Mouse (Mus musculus) left cerebral cortex, postnatal 25 days (tissue): ENCODE data around the gene Mgp. TPM values are rescaled to one million over a fixed set of nuclear protein-coding genes. Genes with fewer than 3 reads are reported as not detected.

Experiments used
- DNase-seq, 2 experiments: peaks; one replicate each; pipeline ENCODE4 v3.0.0; 2022; ENCODE audit warnings: low spot score in 2 of 2, mixed read lengths in 1 of 2
- intact Hi-C: fragments of 180-260 bp; cut with DNase I; formaldehyde crosslinking; loops from one replicate; pipeline ENCODE4 v1.15.1; 2025
- total RNA-seq, 2 experiments: library from RNA; stranded (reverse); gene quantifications; 2 replicates each; pipeline ENCODE4 v1.2.3; 2021

Mgp gene
- 10 to 100 TPM; 43.5 to 46.0 TPM for total RNA-seq

DNA sequence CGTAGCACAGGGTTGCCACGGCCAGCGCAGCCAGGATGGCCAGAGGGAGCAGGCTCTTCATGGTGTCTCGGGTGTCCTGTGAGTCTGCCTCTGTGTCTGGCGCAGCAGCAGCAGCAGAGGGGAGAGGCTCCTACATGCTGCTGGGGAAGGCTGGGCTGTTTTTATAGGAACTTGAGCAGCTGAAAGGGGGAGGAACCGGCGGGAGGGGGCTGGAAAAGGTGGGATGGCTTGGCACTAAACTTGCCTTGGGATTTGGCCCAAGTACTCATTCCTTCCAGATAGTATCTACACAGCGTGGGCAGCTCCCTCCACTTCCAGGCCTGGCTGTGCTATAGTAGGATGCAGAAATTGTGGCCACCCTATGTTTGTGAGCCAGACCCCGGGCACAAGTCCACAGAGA, at the start of gene Mgp:
Mgp (minus strand) TSS at position 154 of the 400 bp plus-strand sequence.
- intact Hi-C loops = loop anchor here (5.0 kb wide), 1 partner anchor 47 kb away; the partner anchor contains the start of genes Erp27 and Pde6h
- DNase-seq = peak in 1 of 2 experiments; percentile 90

GRCm38 (mm10) chr6:136925049-136925448, 49.4 kb upstream of the Mgp start:
- intact Hi-C loops = no loop called here
- no peak for DNase-seq

DNA sequence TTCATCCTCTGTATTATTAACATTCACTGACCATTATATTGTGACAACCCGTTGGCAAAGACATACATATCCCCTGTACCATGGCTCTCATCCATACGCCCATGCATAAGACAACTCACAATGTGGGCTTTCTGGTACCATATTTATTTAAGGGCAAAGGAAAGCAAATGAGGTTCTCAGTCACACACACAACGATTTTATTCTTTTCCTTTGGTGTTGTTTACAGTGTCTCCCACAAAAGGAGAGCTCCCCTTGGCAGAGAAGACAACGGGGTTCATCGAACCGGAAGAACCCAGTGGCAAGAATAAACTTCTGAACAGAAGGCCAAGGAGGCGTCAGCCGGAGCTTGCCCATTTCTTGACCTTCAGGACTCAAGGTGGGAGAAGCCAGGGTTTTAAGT, 47.9 kb upstream of the Mgp start, which contains the start of gene Pde6h:
Pde6h (plus strand) TSS at position 301 of the 400 bp plus-strand sequence.
- DNase-seq = no peak
- intact Hi-C loops = loop anchor here (5.0 kb wide), 2 partner anchors 44 to 46 kb away; partner anchors contain the start of gene Mgp

- no peak for DNase-seq
- intact Hi-C loops = loop anchor here (5.0 kb wide), 2 partner anchors 44 to 46 kb away; partner anchors contain the start of gene Mgp
These were observed 47.2 kb upstream of the Mgp start for GRCm38 (mm10) chr6:136922871-136923270.

DNA sequence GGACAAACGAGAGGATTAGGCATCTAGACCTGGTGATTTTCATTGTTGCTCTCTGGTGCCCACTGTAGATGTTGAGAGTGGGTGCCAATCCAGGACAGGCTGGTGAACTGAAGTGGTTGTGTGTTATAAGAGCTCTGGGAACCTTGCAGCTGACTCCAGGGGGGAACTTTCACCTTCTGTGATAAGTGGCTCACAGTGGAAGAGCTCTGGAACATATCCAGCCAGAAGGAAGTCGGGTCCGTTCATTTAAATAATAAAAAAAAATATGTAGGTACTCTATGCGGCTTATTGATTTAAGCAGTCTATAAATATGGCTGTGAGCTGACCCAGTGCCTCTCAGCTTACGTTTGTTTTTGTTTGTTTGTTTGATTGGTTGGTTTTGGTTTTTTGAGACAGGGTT, 46.5 kb upstream of the Mgp start, which contains the start of gene Erp27:
Erp27 (minus strand) TSS at position 101 of the 400 bp plus-strand sequence.
- intact Hi-C loops = loop anchor here (5.0 kb wide), 2 partner anchors 45 kb away; partner anchors contain the start of gene Mgp
- DNase-seq = no peak

- peak; percentile 24 to 56 for DNase-seq
- intact Hi-C loops = loop anchor here (5.0 kb wide), 2 partner anchors 44 to 46 kb away; partner anchors contain the start of gene Mgp
These were observed 46.0 kb upstream of the Mgp start for GRCm38 (mm10) chr6:136921601-136922000.

DNA sequence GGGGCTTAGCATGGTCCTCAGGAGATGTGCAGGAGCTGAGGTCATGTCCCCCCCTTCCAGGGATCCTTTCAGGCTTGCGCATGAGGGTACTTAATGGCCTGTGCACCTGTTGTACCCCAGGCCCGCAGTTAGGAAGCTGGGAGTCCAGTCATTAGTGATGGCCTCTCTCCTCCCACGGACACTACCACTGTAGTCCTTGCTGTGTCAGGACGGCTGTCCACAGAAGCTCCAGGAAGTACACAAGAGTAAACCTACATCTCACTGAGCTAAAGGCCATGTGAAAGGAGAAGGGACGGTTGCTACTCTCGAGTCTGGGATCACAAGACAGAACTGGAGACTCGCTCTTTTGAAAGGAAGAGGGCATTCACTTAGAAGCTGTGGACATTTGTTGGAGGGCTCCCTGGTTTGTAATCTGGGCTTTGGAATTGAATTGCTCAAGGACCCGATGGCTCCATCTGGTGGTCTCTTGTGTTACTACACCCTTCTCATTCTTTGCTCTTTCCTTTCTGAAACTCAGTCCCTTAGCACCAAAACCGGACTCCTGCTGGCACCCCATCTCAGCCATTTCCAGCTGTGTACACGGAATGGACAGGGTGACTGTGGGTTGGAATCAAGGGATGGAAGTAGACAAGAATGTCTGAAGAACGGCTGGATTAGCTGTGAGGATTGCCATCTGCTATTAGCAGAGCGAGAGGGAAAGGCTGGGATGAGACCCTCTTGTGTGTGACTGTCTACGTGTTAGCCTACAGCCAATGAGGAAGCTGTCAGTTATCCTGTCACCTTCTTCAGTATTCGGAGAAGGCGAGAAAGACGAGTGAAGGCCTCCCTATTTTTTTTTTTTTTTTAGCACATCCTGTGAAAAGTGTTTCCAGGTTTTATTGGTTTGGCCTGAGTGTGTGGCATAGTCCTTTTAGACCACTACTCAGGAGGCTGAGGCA, 45.0 kb upstream of the Mgp start:
- DNase-seq = peak; percentile 83 to 86
- intact Hi-C loops = loop anchor here (1.0 to 5.0 kb wide), 3 partner anchors 43 to 59 kb away; partner anchors contain the start of gene Mgp

DNA sequence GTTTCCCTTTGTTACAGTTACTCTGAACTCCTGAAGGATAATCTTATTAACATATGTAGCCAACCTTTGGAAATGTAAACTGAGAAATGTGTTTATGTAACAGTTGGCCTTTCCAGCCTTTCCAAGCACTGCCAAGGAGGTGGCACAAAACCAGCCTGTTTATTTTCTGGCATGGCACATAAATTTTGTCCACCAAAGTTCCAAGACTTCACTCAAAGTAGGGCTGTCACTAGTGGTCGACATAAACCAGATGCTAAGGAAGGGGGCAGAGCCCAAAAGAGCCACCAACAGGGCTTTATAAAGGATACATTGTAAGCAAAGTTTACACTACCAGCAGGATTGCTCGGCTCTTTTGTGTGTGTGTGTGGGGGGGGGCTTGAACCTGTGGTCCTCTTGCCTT, 42.3 kb upstream of the Mgp start:
- intact Hi-C loops = no loop called here

DNA sequence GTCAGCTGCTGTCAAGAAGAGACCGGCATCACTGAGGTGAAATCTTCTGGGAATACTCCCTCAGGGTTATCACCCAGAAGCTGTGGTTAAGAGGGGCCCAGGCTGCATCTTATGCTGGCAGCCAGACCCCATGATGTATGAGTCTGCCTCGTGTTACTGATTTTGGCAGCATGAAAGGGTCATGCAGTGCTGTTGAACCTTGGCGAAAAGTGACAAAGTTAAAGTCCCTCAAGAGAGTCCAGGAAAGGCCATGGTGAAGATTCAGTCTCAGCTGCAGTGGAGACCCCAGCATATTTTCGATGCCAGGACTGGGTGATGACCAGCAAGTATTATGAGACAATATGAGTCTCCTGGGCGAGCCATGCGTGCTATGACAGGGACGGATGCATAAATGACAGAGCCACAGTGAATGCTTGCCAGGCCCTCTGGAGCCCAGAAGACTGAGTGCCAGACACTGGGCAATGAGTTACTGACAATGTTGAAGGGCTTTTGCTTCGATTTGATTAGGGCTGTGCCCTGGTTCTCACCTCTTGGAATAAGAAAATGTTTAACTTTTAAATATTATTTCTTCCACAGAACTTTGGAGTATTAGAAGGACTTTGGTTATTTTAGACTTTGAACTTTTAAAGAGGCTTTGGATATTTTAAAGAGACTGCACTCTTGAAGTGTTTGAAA, 40.2 kb upstream of the Mgp start:
- DNase-seq = no peak
- intact Hi-C loops = no loop called here

More for the DNA sequence above, 42.3 kb upstream of the Mgp start:
- no peak for DNase-seq

GRCm38 (mm10) chr6:136914234-136914633, 38.6 kb upstream of the Mgp start:
- DNase-seq = no peak
- intact Hi-C loops = no loop called here

DNA sequence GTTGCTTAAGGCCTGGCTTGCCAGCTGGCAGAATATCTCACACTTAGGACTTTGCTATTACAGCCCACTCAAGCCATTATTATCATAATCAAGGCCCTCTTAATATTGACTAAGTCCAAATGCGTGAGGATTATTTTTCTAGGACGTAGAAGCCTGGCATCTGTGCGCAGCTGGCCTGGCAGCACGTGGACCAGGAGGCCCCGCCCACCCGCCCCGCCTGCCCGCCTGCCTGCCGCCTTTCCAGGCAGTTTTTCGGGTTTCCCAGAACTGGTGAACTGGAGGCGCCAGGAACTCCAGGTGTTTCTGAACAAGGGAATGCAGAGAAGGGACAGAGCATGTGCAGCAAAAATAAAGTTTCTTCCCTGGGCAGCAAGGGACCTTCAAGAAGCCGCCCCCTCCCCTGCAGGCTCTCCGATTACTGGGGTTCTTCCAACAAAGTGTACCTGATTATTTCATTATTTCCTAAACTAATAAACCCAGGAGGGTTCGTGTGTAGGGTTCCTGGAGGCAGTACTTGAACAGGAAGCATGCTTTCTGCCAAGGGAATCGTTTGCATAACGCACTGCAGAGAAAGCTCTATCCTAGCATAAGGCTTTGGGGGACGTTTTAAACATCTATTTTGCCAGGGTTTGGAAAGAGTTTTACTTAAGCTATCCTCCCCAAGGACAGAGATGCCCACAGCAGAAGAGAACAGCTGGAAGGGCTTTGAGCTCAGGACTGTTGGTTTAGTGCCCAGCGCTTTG, 37.9 kb upstream of the Mgp start:
- intact Hi-C loops = no loop called here
- DNase-seq = peak in 1 of 2 experiments; percentile 8

GRCm38 (mm10) chr6:136912751-136913265, 37.2 kb upstream of the Mgp start:
- intact Hi-C loops = no loop called here
- DNase-seq = no peak

GRCm38 (mm10) chr6:136910247-136910890, 34.7 kb upstream of the Mgp start:
- intact Hi-C loops = no loop called here
- DNase-seq = no peak

DNA sequence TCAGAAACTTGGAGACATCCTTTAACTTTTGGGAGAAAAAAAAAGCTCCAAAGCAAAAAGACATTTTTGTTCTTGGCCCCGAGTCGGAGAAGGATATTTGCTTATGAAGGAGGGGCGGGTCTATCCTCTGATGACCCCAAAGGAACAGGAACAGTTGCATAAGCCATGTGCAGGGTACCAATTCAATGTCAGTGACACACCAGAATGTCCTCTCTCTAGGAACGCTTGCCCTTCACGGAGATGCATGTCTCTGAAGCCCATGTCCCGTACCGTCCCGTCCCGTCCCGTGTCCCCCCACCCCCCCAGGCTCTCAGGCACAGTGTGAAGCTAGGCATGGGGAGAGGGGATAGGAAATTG, 31.3 kb upstream of the Mgp start:
- DNase-seq = no peak
- intact Hi-C loops = no loop called here

- DNase-seq = peak in 1 of 2 experiments; percentile 9
- intact Hi-C loops = no loop called here
These were observed 30.8 kb upstream of the Mgp start for GRCm38 (mm10) chr6:136906283-136906936.

DNA sequence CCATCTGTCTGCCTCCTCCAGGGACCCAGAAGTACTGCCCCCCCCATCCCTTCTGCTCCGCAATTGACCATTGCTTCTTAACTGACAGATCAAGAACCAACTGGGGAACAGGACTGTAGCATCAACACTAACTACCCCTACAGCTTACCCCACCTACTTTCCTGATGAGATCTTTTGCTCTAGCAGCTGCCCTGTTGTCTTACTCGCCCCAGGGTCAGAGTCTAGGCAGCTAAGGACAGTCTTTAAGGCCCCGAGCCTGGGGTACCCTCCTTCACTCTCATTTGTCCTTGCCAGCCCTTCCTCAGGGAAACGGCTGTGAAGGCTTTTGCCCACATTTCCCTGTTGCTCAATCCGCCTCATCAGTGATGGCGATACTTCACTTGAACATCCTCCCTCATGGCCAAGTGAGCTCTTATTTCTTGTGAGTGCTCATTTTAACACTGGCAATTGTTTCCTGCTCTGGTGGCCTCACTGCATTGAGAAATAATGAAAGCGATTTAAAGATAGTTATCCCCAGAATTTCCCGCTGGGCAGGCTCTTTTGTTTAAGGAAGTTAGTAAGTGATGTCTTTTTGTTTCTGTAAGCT, 28.4 kb upstream of the Mgp start:
- intact Hi-C loops = no loop called here
- no peak for DNase-seq

DNA sequence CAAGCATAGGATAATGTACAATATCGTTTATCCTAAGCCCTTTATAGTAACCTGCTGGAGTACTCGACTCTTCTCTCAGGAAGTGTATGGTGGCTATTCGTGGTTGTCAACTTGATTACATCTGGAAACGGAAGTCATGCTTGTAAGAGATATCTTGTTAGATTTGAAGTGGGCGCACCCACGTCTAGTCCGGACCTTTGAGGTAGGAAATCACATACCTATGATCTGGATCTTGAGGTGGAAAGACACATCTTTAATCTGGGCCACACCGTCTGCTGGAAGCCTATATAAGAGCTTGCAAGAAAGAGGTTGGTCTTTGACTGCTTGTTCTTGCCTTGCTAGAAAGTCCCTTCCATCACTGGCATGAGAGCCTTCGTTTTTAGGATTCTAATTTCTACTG, 26.9 kb upstream of the Mgp start:
- DNase-seq = no peak
- intact Hi-C loops = no loop called here

DNA sequence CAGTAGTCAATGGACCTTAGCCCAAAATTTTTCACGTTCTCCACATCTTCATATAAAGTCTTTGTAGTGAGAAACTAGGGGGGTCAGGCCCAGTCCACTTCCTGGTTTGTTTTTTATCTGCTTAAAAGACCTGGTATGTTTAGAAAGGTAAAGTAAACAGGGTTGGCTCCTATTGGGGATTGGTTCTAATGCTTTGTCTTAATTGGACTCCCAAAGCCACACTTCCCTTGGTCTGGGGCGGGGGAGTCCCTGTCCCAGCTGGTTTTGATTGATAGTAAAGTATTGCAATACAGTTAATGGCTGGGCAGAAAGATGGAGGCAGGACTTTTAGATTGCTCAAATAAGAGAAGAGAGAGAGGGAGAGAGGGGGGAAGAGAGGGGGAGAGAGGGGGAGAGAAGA, 25.4 kb upstream of the Mgp start:
- DNase-seq = no peak
- intact Hi-C loops = no loop called here
